Mouse (Mus musculus): Measurements from ENCODE around the gene Fmnl2.

GRCm38 (mm10) chr2:52811691-52812090 lies 46.0 kb upstream of the Fmnl2 start:
- TF ChIP-seq TAL1 (IDR thresholded peaks at IDR 0.05; ENCODE audit: low read length) (no peak), GATA1 (IDR thresholded peaks at IDR 0.05; ENCODE audit: low read length) (no peak)
